Mouse (Mus musculus) heart, postnatal 0 days (tissue): ENCODE measurements around the gene Klhl18.

ENCODE experiments used
- CTCF ChIP-seq: IDR thresholded peaks from 2 replicates; pipeline ENCODE4 v1.5.1; 2016; ENCODE audit warnings: antibody characterized with exemption, control low read depth, low read depth
- EP300 ChIP-seq: IDR thresholded peaks from 2 replicates; pipeline ENCODE4 v1.6.1; 2016; ENCODE audit warnings: antibody characterized with exemption, low read depth

GRCm38 (mm10) chr9:110452523-110452922 lies 24.0 kb downstream of the Klhl18 start:
- no peak for TF ChIP-seq CTCF
- no peak for TF ChIP-seq EP300
